Mouse (Mus musculus): ENCODE results near the gene Ccdc142. TPM values are rescaled to one million over a fixed set of nuclear protein-coding genes. Genes with fewer than 3 reads are reported as not detected.

The Ccdc142 gene
- polyA plus RNA-seq, 1 experiment: 1.2 TPM

DNA sequence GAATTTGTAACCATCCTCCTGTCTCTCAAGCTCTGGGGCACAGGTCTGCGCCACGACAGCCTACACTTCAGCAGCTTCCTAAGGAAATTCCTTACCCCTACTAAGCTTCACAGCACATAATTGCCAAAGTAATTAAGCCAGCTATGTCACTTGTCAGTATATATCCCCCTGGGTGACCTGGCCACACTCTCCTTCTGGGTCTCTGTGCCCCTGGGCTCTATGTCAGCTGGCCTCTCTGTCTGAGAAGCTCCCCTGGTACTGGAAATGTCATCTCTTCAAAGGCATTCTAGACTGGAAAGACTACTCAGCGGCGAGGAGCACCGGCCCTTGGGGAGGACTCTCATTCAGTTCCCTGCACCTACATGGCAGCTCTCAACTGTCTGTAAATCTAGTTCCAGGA lies 21.6 kb downstream of the Ccdc142 start:
- no peak overlapping the region for H3ac ChIP-seq (ENCODE audit: control insufficient read depth, insufficient read length)
- H3K27me3 ChIP-seq (ENCODE audit: control insufficient read depth, insufficient read depth, insufficient read length): no peaks in the 10 kb centered on the region
- H3K79me2 ChIP-seq (ENCODE audit: control insufficient read depth, insufficient read depth): peaks cover 15% of the 10 kb centered on the region
- peak overlapping the region; percentile 59 for H3K4me3 ChIP-seq
- H3K4me2 ChIP-seq (ENCODE audit: low read depth): peak overlapping the region; percentile 85
- no peak for TF ChIP-seq USF1 (IDR thresholded peaks at IDR 0.05; ENCODE audit: low read depth)
- no peak for TF ChIP-seq MYOD1 (IDR thresholded peaks at IDR 0.05; ENCODE audit: control insufficient read depth in 1 of 3, insufficient read length in 2 of 3, low read depth in 2 of 3)
- no peaks in the 10 kb centered on the region for H3K36me3 ChIP-seq (ENCODE audit: control insufficient read depth, insufficient read depth)

GRCm38 (mm10) chr6:83124851-83125312 lies 23.5 kb downstream of the Ccdc142 start:
- Histone ChIP-seq H3K79me2 (ENCODE audit: control insufficient read depth, insufficient read depth) (peaks cover 15% of the 10 kb centered on the region), H3K4me2 (ENCODE audit: low read depth) (peak overlapping the region; percentile 96), H3K27me3 (ENCODE audit: control insufficient read depth, insufficient read depth, insufficient read length) (no peaks in the 10 kb centered on the region), H3K4me3 (peak overlapping the region; percentile 61), H3ac (ENCODE audit: control insufficient read depth, insufficient read length) (peak overlapping the region; percentile 23), H3K36me3 (ENCODE audit: control insufficient read depth, insufficient read depth) (no peaks in the 10 kb centered on the region)
- no peak for TF ChIP-seq USF1 (IDR thresholded peaks at IDR 0.05; ENCODE audit: low read depth)
- TF ChIP-seq POLR2A (IDR thresholded peaks at IDR 0.05; ENCODE audit: insufficient read length, low read depth): peak; percentile 63
- TF ChIP-seq POLR2AphosphoS2 (IDR thresholded peaks at IDR 0.05; ENCODE audit: insufficient read length, low read depth): peak; percentile 76
- peak; percentile 59 for TF ChIP-seq SRF (IDR thresholded peaks at IDR 0.05; ENCODE audit: control insufficient read depth, insufficient read length, low read depth)

- Histone ChIP-seq H3K4me3 (peak within 1 kb of the TSS; percentile 61), H3K27me3 (ENCODE audit: control insufficient read depth, insufficient read depth, insufficient read length) (no peaks in the 10 kb centered on the region), H3K4me2 (ENCODE audit: low read depth) (peak within 1 kb of the TSS; percentile 96), H3K79me2 (ENCODE audit: control insufficient read depth, insufficient read depth) (peaks cover 15% of the 10 kb centered on the region), H3ac (ENCODE audit: control insufficient read depth, insufficient read length) (peak within 1 kb of the TSS; percentile 23), H3K36me3 (ENCODE audit: control insufficient read depth, insufficient read depth) (no peaks in the 10 kb centered on the region)
- no peak for TF ChIP-seq MAX (IDR thresholded peaks at IDR 0.05; ENCODE audit: low read depth)
These were observed 23.9 kb downstream of the Ccdc142 start, which contains the start of gene Ino80b for GRCm38 (mm10) chr6:83125331-83125730. TSS of gene Ino80b (minus strand) at chr6:83125431.

- Histone ChIP-seq H3K4me3 (no peak overlapping the region), H3K79me2 (ENCODE audit: control insufficient read depth, insufficient read depth) (peaks cover 7% of the 10 kb centered on the region), H3K4me2 (ENCODE audit: low read depth) (no peak overlapping the region), H3K27me3 (ENCODE audit: control insufficient read depth, insufficient read depth, insufficient read length) (no peaks in the 10 kb centered on the region), H3K36me3 (ENCODE audit: control insufficient read depth, insufficient read depth) (no peaks in the 10 kb centered on the region), H3ac (ENCODE audit: control insufficient read depth, insufficient read length) (no peak overlapping the region)
- TF ChIP-seq TCF12 (IDR thresholded peaks at IDR 0.05; ENCODE audit: insufficient read depth, poor library complexity, severe bottlenecking) (no peak), E2F4 (IDR thresholded peaks at IDR 0.05; ENCODE audit: insufficient read depth) (no peak), MYOG (IDR thresholded peaks at IDR 0.05; ENCODE audit: control insufficient read depth in 1 of 3, insufficient read depth in 1 of 3, insufficient read length in 2 of 3, low read depth in 2 of 3) (no peak), POLR2A (IDR thresholded peaks at IDR 0.05; ENCODE audit: insufficient read length, low read depth) (no peak), MAX (IDR thresholded peaks at IDR 0.05; ENCODE audit: low read depth) (no peak), SRF (IDR thresholded peaks at IDR 0.05; ENCODE audit: control insufficient read depth, insufficient read length, low read depth) (no peak), MYOD1 (IDR thresholded peaks at IDR 0.05; ENCODE audit: control insufficient read depth in 1 of 3, insufficient read length in 2 of 3, low read depth in 2 of 3) (no peak), TCF3 (IDR thresholded peaks at IDR 0.05; ENCODE audit: insufficient read length, low read depth) (no peak), USF1 (IDR thresholded peaks at IDR 0.05; ENCODE audit: low read depth) (no peak), POLR2AphosphoS2 (IDR thresholded peaks at IDR 0.05; ENCODE audit: insufficient read length, low read depth) (no peak), CEBPB (IDR thresholded peaks at IDR 0.05; ENCODE audit: insufficient read depth, poor library complexity, severe bottlenecking) (no peak), REST (IDR thresholded peaks at IDR 0.05; ENCODE audit: insufficient read depth, insufficient read length) (no peak)
These were observed 26.0 kb downstream of the Ccdc142 start for GRCm38 (mm10) chr6:83127419-83127818.

- Histone ChIP-seq H3K4me3 (no peak overlapping the region), H3K36me3 (ENCODE audit: control insufficient read depth, insufficient read depth) (no peaks in the 10 kb centered on the region), H3K79me2 (ENCODE audit: control insufficient read depth, insufficient read depth) (peaks cover 8% of the 10 kb centered on the region), H3K4me2 (ENCODE audit: low read depth) (no peak overlapping the region), H3K27me3 (ENCODE audit: control insufficient read depth, insufficient read depth, insufficient read length) (no peaks in the 10 kb centered on the region), H3ac (ENCODE audit: control insufficient read depth, insufficient read length) (no peak overlapping the region)
- TF ChIP-seq MYOG (IDR thresholded peaks at IDR 0.05; ENCODE audit: control insufficient read depth in 1 of 3, insufficient read depth in 1 of 3, insufficient read length in 2 of 3, low read depth in 2 of 3) (no peak), POLR2A (IDR thresholded peaks at IDR 0.05; ENCODE audit: insufficient read length, low read depth) (peak; percentile 24), POLR2AphosphoS2 (IDR thresholded peaks at IDR 0.05; ENCODE audit: insufficient read length, low read depth) (peak; percentile 72)
These were observed 30.2 kb downstream of the Ccdc142 start for GRCm38 (mm10) chr6:83131469-83132034.
